Mouse (Mus musculus): ENCODE measurements around the gene Mlycd.

Gene Mlycd

GRCm38 (mm10) chr8:119434569-119434968 is 39.9 kb downstream of the Mlycd start:
- no peak for DNase-seq

- DNase-seq = no peak
These were observed 40.8 kb downstream of the Mlycd start for GRCm38 (mm10) chr8:119435527-119435926.

DNA sequence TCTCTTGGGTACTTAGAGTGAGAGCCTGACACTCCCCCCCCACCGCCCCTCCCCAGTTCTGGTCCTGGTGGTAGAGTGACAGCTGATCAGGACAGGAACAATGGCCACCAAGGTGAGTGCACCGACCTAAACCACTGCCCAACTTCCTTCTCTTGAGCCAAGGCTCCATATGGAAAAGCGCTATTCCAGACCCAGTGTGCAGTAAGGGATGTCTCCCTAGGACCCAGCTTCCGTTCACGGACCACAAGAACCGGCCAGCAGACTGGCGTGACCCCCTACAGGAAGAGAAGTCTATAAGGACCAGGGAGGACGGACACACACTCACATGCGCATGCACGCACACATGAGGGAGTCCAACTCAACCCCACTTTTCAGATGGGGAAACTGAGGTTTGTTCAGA is 41.7 kb downstream of the Mlycd start:
- no peak for DNase-seq

- peak; percentile 93 to 94 for DNase-seq
These were observed 42.3 kb downstream of the Mlycd start for GRCm38 (mm10) chr8:119436933-119437332.

- DNase-seq = peak; percentile 64 to 70
These were observed 42.8 kb downstream of the Mlycd start for GRCm38 (mm10) chr8:119437506-119437905.

DNA sequence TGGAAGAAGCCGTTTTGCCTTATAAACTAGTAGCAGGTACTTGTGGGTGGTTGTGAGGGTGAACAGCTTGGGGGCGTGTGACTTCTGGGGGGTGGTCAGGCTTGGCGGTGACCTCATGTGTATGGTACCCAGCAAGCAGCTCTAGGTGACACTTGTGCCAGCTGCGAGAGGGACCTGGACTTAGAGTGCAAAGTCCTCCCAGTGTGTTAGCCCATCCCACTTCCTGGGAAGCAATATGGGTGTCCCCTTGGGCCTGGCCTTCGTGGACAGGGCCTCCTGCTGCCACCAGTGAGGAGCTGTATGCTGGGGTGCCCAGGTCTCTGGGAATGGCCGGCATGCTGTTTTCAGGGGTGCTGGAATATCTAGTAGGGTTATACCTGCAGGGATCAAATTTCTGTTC is 44.2 kb downstream of the Mlycd start:
- no peak for DNase-seq

DNA sequence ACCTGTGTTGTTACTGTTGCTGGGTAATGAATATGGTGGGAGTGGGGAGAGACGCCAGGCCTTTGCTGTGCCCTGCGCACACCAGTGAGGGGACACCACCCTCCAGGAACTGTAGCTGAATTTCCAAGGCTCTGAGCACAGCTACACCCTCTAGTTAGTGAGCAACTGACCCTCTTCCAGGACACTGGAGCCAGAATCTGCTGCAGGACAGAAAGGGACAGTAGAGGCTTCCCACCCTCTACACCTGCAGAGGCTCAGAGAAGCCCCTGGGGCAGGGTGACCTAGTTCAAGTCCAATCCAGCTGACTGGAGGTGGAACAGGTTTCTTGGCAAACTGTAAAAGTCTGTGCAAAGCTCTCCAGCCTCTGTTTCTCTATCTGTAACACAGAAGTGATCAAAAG is 44.7 kb downstream of the Mlycd start:
- no peak for DNase-seq

DNA sequence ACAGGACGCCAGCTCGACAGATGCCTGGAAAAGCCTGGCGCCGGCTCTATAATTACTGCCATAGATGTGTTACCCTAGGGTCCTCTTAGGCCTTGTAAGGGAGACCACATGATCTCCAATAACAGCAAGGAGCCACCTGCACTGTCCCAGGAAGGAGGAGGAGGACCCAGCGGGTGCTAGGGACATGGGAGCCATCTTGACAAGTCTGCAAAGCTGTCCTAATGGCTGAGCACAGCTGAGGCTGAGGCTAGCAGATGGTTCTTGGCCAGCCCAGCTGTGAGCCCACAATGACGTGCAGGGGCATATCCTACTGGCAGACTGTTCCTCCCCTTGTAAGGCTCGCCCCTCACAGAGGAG is 45.2 kb downstream of the Mlycd start:
- DNase-seq = no peak

DNA sequence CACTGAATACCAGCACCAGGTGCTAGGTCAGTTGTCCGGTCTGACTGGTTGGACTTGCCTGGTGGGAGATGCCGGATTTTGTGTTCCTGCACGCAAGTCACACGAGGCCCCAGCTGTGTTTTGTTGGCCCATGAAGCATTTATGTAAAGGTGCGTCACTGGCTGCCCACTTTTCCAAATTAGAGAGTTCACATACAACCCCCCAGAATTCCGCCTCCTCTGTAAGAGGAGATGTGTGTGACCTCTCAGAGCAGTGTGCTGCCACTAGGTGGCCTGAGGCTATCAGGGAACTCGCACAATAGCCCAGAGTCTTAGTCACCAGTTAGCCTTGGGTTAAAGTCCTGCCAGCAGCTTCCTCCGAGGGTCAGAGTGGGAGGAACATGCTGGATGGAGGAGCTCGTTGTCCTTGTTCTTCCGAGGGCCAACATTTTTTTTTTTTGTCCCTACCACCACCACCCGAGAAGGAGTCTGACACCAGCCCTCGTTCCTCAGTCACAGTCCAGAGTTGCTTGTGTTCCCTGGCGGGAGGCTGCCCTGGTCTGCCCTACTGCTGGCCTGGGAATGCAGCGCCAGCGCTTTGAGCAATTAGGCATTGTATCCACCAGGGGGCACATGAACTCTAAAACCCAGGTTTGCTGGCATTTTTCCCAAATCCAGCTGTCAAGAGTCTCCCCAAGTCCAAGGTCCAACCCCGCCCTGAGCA is 45.7 kb downstream of the Mlycd start:
- peak; percentile 81 to 88 for DNase-seq

- DNase-seq = no peak
These were observed 46.2 kb downstream of the Mlycd start for GRCm38 (mm10) chr8:119440952-119441270.

DNA sequence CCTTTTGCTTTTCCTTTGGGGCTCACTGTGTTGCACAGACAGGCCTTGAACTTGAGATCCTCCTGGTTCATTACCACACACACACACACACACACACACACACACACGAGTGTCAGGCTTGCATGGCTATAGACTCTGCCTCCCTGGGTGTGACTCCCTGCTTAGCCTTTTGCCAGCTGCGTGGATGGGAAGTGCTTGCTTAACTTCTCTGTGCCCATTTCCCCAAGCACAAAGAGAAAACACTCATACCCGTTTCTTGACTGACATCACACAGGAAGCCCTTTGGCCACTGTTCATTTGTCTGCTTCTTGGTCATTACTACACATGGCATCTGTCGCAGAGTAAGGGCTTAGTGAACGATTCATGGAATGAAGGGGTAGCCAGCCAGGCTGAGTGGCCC is 47.3 kb downstream of the Mlycd start:
- no peak for DNase-seq

DNA sequence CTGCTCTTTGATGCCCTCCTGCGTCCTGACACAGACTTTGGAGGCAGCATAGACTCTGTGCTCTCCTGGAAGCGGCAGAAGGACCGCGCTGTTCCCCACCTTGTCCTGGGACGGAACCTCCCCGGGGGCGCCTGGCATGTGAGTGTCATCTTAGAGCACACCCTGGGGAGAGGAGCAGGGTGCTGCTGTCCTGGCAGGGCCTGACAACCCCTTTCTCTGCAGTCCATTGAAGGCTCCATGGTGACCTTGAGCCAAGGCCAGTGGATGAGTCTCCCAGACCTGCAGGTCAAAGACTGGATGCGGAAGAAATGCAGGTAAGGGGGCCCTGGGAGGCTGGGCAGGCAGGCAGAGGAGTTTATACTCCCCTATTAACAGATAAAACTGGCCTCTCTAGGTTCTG is 48.3 kb downstream of the Mlycd start:
- no peak for DNase-seq

- peak; percentile 61 to 77 for DNase-seq
These were observed 51.7 kb downstream of the Mlycd start, which contains the start of gene Necab2 for GRCm38 (mm10) chr8:119446211-119446989. TSS of gene Necab2 (plus strand) at chr8:119446719.

GRCm38 (mm10) chr8:119446990-119447780 is 52.5 kb downstream of the Mlycd start:
- no peak for DNase-seq

- no peak for DNase-seq
These were observed 53.1 kb downstream of the Mlycd start for GRCm38 (mm10) chr8:119447781-119448170.

DNA sequence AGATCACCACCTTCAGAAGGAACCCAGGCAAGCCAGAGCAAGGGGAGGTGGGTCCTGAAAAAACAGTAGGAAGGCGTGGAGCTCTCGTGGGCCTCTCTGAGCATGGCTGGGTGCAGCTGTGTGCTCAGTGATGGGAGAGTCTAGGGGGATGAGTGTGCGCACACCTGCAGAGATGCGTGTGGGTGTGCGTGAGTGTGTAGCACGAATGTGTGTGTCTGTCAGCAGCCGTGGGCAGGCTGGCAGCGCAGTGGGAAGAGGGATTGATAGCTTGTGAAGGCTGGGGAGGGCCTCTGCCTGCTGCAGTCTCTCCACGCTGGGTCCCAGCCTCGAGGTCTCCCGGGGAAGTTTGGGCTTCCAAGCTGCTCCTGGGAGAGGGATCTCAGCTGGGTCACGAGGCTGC is 54.9 kb downstream of the Mlycd start:
- no peak for DNase-seq

GRCm38 (mm10) chr8:119451131-119451530 is 56.5 kb downstream of the Mlycd start:
- no peak for DNase-seq

DNA sequence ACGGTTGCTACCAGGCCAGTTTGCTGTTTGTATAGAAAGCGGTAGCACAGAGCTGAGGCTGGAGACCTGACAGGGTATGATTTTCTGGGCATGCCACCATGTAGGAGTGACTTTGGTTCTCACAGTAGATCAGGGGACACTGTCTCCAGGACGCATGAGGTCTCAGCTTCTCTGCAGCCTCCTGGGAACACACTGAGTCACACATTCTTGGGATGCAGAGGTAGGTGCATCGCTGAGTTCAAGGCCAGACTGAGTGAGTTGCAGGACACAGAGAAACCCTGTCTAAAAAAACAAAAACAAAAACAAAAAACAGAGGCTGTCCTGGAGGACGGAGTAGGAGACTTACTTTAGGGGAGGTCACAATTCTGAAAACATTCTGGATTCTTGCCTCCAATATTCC is 58.2 kb downstream of the Mlycd start:
- DNase-seq = no peak

GRCm38 (mm10) chr8:119456045-119456444 is 61.4 kb downstream of the Mlycd start:
- DNase-seq = no peak

DNA sequence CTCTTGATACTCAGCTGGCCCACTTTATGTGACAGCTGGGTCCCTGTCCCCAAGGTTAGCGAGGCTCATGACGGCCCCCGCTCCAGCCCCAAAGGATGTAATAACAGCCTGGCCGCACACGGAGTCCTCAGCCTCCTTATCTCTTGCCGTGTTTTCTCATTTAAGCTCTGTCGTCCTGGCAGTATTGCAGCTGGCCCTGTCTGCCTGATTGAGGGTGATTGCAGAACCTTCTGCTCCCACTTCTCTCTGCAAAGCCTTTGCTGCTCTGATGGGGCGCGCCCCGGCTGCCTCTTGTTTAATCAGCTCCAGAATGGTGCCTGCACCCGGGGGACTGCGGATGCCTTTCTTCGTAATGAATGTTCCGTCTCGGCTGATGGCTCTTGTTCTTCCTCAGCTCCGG is 65.0 kb downstream of the Mlycd start:
- no peak for DNase-seq
